Mouse (Mus musculus) T-helper 2 cell (primary cell): ENCODE measurements around the gene Nipa1.

ENCODE experiments used
- in situ Hi-C: fragments of 300-600 bp; cut with MboI, MseI; formaldehyde crosslinking; loops from one replicate; pipeline ENCODE4 v1.15.1; 2025; ENCODE audit warnings: high pct_unique_total_duplicates

The Nipa1 gene

DNA sequence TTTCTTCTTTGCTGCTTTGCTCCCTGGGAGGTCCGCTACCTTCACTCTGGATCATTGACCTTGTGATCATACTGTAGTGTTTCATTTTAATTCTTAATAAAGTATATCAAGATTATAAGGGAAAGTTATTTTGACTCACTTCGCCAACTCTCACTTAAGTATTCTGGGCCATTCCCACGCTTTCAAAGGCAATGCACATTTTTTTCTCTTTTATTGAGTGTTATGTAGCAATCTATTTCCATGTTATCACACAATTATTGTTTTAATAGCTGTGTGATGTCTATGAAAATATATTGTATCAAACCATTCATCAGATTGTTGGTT lies at the start of gene Nipa1:
TSS of gene Nipa1 (minus strand) at position 25 of the 324 bp plus-strand sequence.
- in situ Hi-C loops, result loop anchor here (25.0 kb wide), 1 partner anchor 758 kb away; no protein-coding TSS in a partner anchor

DNA sequence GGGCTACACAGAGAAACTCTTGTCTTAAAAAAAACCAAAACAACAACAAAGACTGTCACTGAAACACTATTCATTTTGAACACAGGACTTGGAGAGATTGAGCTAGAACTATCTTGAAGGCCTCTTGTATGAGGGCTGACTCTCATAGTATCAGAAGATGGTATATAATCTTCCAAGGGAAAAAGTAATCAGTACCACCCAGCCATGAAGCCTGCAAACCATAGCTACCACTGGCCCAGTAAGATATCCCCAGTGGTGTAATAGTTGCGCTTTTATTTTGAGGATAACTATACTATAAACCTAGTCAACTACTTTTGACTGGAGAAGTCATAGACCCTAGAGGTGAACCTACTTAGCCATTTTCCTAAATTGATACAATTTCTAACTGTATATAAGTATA lies 46.9 kb upstream of the Nipa1 start:
- in situ Hi-C loops, result no loop called here

DNA sequence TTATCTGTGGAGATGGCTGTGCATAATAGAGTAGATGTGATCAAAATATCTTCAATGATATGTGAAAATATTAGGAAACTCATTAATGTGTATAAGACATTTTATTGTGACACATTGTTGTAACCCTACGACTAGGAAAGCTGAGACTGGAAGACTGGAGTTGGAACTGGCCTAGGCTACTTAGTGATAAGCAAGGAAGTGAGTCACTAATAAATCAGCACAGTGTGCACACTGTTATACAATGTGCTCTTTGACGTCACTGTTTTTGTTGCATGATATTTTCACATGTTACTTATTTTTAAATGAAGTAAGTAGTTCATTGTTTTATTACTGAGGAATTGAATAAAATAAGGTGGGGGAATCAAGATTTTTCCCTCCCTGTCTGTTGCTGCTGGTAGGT lies 46.4 kb upstream of the Nipa1 start:
- in situ Hi-C loops, result no loop called here

DNA sequence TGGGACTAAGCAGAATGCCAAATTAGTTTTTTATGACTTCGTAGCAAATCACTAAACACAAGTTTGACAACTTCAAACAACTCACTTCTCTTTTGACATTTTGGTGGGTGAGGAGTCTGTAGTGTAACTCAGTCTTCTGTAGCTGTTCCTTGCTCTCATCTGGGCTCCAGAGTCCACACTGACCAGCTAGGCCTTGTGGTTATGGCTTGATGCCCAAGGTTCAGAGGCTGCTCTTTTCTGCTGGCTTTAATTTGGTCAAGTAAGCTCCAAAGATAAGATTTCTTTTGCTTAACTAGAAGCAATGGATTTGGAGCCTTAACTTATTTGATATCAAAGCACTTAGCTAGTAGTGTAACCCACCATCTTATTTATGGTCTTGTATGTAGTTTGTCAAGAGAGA lies 45.1 kb upstream of the Nipa1 start:
- in situ Hi-C loops, result no loop called here

DNA sequence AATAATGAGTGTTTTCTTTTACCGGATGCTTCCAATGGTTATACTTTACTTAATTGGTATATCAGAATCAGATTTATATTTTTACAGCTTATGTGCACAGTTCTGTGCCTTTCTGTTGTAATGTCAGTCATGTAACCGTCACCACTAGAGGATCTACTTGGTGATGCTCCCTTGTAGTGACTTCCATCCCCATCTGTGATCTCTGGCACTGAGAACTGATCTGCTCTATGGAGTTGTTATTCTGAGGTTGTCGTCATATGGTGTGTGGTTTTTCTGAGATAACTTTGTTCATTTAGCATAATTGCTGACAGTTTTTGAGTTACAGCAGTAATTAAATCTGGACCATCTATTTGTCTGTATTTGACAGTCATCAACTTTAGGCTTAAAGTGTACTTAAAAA lies 35.6 kb upstream of the Nipa1 start:
- in situ Hi-C loops, result no loop called here

DNA sequence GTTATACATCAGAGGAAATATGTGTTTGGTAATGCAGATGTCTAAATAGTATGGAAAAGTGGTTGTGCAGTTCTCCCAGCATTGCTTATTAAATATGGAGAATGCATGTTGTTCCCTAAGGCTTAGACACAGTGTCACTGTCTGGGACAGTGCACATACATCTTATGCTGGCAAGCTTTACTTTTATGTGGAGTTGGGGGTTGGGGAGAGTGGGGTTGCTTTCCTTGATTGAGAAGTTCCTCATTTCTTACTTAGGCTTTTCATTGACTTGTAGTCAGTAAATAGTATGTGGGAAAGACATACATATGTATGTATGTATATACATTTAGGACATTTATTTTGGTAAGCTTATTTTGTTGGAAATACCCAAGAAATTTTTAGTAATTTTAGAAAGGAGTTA lies 33.2 kb upstream of the Nipa1 start:
- in situ Hi-C loops, result no loop called here

DNA sequence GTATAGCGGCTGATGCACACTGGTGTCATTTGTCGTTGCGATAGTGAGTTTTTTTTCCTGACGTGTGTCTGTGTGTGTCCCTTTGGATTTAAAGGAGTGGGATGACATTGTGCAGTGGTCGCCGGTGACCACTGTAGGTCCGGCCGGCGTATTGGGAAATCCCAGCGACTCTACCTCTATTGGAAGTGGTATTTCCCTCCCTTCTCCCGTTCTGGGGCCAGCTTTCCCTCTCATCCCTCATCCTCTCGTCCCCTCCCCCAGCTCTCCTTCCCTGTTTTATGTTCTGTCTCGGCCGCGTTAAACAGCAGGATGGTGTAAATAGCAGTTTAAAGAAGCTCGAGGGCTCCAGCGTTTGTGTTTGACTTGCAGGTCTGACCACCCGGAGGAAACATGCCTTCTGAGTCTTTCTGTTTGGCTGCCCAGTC lies 30.7 kb upstream of the Nipa1 start:
- in situ Hi-C loops, result no loop called here

DNA sequence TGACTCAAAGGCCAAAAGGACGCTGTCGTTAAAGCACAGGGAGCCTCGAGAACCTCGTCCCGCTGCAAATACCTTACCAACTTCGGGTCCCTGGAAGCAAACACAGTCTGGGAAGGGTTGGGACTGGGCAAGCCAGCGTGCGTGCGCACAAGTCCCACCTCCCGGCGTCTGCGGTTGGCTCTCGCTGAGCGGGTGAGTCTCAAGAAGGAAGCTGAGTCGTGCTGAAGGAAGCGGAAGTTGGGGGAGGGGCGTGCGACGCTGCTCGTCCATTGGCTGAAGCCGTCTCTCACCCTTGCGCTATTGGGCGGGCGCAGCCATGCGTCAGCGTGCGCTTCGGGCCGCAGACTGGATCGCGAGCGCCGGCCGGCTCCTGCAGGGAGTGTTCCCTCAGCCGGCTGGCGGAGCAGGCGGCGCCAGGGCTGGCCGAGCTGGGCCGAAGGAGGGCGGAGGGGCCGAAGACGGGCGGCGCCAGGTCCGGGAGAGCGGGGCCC lies 30.1 kb upstream of the Nipa1 start, which contains the start of gene Herc2:
TSS of gene Herc2 (plus strand) at position 366 of the 491 bp plus-strand sequence.
- in situ Hi-C loops, result no loop called here

DNA sequence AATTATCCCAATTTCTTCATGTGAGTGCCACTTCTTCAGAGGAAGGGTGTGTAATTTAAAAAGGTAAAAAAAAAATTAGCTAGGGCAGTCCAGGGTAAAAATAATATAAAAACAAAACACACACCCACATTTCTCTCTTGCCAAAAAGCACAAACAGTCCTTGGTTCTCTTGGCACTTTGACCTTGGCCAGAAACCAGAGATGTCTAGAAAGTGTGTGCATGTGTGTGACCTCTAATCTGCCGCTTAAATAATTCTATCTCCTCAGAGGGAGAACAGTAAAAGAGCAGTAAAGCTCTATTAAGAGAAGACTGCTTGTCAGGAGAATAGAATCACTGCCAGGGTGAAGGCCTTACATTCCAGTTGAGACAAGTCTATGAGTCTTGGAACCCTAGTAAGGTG lies 27.4 kb upstream of the Nipa1 start:
- in situ Hi-C loops, result no loop called here

DNA sequence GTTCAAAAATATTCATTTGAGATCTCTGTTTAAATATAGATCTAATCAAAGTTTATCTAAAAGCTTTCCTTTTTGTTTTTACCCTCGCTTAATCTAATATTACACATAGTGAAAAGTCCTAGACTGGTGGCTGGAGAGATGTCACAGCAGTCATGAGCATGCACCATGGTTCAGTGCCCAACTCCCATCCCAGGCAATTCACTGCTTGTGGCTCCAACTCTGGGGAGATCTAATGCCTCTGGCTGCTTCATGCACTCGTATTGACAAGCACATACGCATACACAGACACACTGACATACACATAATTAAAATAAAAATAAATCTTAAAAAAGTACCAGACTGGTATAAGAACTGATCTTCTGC lies 24.5 kb upstream of the Nipa1 start:
- in situ Hi-C loops, result loop anchor here (5.0 kb wide), 1 partner anchor 57 kb away; no protein-coding TSS in a partner anchor

DNA sequence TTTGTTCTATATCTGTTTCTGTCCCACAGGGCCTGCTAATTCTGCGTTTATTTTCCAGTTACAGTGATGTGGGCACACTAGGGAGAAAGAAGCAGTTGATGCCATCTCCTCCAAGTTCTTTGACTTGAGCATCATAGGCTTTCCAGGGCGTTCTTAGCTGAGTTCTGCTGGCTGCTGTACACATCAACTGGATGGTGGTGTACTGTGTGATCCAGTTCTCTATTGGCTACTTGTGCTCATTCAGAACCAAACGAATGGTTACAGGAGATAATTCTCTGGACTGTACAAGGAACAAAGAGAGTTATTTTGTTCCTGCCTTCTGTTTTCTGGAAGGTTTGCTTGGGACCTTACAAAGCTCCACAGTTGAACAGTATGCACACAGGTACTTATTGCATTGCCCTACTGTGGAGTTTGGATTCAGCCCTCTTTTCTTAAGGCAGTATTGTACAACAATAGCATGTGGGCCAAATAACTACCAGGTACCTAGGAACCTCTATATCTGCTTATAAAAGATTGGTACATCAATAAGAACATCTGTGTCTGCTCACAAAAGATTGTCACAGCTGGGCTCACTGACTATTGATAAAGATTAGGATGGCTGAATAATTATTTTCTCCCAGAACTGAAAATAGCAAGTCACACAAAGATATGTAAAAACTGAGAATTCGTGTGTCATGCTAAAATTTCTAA lies 24.0 kb upstream of the Nipa1 start:
- in situ Hi-C loops, result loop anchor here (5.0 kb wide), 1 partner anchor 56 kb away; no protein-coding TSS in a partner anchor

DNA sequence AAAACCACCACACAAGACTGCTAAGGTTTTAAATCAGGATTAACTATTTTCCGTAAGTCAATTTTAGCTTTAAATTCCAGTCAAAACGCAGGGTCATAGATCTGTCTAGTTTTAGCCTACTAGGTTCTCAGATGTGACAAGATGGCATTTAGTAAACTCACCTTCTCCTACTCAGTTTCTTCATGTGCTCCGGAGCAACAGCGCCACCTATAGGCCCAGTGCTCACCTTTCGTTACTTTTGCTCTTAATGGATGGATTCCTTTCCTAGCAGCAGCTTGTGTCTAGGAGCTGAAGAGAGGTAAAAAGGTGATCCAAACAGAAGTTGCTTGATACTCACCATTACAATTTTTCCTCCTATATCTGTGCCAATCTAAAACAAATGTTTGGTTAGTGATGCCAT lies 22.6 kb upstream of the Nipa1 start:
- in situ Hi-C loops, result loop anchor here (5.0 kb wide), 1 partner anchor 55 kb away; no protein-coding TSS in a partner anchor

DNA sequence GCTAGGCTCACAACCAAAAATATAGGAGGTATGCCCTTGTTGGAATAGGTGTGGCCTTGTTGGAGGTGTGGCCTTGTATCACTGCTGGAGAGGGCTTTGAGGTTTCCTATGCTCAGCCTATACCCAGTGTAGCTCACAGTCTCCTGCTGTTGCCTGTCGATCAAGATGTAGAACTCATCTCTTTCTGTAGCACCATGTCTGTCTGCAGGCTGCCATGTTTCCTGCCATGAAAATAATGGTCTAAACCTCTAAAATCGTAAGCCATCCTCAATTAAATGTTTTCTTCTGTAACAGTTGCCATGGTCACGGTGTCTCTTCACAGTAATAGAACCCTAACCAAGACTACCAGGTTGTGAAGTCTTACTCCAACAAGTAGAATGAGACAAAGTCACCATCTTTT lies 3.8 kb upstream of the Nipa1 start:
- in situ Hi-C loops, result loop anchor here (25.0 kb wide), 1 partner anchor 761 kb away; no protein-coding TSS in a partner anchor

DNA sequence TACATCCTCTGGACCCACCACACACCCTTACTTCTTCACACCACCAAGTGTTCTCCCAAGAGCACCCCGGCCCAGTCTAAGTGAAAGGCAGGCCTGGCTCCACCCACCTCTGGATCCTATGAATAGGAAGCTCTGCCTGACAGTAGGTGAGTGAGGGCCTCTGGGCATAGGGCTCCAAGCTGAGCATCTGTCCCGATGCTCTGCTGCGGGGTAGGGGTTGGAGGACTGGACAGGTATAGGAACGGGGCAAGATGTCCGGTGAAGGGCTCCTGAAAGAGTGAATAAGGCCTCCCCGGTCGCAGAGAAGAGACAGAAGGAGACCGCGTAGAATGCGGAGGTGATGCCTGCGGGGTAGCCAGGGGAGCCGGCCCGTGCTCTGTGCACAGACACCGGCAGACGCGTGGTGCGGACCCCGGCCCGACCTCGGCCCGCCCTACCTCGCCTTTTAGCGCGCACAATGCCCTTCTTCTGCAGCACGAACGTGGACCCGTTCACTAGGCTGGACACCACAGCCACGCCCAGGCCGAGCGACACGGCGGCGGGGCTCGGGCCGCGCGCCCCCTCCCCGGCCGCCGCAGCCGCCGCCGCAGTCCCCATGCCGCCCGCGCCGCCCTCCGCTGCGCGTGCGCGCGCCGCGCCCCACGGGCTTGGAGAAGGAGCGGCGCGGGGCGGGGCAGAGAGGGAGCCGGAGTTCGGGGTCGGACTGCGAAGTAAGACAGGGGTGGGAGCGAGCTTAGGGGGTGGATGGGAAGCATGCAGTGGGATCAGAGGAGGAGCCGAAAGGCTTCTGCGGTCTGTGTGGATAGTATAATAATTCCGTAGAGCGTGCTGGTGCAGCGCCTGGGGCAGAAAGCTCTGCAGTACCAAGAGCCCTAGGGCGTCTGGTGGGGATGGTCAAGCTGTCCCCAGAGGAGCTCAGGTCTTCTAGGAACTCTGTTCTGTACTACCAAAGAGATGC lies 503 bp downstream of the Nipa1 start:
- in situ Hi-C loops, result loop anchor here (25.0 kb wide), 1 partner anchor 757 kb away; no protein-coding TSS in a partner anchor

DNA sequence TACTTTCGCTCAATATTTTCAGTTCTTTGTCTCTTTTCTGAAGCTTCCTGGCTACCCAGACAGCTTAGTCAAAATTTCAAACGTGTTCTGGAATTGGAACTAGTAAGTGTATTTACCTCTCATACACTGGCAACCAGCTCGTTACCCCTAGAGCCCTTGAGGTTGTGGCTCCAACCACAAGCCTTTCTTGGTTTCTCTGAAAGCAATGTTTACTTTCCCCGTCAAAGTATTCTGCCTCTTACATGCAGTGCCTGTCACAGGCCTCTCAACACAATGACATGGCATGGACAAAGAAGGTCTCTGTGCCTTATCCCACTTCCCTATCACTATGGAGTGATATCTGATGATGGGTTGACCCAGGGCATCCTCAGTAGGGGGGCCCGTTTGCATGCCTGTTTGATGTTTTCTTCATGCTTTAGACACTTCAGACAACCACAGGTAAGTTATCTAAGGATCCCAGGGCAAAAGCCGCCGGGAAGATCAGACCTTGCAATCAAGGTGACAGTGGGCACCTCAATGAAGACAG lies 1.2 kb downstream of the Nipa1 start:
- in situ Hi-C loops, result loop anchor here (25.0 kb wide), 1 partner anchor 756 kb away; no protein-coding TSS in a partner anchor

DNA sequence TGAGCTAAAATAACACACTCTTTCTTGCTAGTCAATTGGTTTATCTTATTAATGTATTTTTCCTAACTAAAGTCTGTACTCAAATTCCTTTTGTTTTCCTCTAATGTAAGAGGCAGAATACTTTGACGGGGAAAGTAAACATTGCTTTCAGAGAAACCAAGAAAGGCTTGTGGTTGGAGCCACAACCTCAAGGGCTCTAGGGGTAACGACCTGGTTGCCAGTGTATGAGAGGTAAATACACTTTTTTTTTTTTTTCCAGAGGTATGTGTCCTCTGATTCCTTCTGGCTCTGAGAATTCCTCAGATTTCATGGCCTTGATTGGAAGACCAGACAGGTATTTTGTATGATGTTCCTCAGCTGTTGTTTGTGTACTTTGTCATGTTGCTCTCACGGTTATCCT lies 2.0 kb downstream of the Nipa1 start:
- in situ Hi-C loops, result loop anchor here (25.0 kb wide), 1 partner anchor 755 kb away; no protein-coding TSS in a partner anchor

DNA sequence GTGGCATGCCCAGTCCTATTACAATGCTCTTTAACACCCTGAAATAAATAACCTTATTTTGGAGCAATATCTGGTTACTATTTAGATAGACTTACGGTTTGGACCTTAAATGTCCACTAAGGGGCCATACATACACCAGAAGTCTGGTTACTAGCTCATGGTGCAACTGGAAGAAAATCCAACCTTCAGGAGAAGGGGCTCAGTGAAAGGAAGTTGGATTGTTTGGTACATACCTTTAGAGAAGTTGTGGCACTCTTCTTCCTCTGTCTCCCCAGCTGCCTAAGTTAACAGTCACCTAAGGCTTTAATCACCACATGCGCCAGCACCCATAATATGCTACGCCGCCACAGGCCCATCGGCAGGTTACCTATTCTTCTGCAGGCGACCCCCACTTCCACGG lies 3.9 kb downstream of the Nipa1 start:
- in situ Hi-C loops, result loop anchor here (25.0 kb wide), 1 partner anchor 754 kb away; no protein-coding TSS in a partner anchor

DNA sequence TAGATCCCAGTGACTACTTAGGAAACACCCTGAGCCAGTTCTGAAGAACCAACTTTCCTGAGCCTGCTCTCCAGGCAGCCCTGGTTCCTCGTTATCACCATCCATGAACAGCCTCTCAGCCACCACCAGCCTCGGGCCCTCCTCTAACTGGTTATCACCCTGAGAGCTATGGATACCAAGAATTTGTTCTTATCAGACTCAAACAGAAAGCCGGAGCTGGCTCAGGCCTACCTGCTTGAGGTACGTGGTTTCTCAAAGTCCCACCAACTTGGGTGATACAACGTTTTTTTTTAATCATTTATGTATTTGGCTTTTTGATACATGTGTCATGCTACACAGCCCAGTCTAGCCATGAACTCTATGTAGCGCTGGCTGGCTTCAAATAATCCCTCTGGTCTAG lies 4.6 kb downstream of the Nipa1 start:
- in situ Hi-C loops, result loop anchor here (25.0 kb wide), 1 partner anchor 753 kb away; no protein-coding TSS in a partner anchor

DNA sequence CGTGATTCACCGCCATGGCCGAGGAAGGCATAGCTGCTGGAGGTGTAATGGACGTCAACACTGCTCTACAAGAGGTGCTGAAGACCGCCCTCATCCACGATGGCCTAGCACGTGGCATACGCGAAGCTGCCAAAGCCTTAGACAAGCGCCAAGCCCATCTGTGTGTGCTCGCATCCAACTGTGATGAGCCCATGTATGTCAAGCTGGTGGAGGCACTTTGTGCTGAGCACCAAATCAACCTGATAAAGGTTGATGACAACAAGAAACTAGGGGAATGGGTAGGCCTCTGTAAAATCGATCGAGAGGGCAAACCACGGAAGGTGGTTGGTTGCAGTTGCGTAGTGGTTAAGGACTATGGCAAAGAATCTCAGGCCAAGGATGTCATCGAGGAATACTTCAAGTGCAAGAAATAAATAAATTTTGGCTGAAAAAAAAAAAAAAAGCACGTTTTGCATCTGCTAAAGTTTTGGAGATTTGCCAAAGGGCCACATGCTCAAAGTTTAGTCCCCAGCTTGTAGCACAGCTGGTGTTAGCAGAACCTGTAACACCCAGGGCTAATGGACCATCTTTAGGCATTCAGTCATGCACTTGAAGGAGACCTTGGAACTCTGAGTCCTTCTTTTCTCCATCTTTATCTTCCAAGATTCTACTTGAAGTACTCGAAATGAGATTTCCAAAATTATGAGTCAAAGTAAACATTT lies 5.6 kb downstream of the Nipa1 start:
- in situ Hi-C loops, result loop anchor here (25.0 kb wide), 1 partner anchor 752 kb away; no protein-coding TSS in a partner anchor

DNA sequence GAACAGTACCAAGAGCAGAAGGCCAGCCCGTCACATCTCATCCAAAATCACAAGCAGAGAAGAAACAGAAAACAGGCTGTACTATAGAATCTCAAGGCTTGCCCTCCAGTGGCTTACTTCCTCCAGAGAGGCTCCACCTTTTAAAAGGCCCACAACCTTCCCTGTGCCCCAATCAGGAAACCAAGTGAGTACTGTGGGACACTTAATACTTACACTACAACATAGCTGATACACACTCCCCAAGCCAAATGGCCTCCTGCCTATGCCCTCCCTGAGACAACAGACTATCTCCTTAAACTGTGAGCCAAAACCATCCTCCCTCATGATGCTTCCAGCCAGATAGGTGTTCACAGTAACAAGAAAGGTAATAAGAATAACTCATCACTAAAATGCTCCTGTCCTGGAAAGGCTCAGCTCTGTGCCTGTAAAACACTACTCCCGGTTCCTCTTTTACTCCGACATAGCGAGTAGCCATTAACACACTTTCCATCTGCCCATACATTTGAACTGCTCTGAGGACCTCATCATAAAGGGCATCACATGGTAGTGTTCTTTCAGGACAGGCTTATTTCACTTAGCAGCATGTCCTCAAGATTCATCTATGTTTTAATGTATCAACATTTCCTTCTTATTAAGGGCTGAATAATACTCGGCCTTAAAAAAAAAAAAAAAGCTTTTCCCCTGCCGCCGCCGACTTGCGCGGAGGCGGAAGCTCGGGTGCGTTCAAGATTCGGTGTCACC lies 6.3 kb downstream of the Nipa1 start:
- in situ Hi-C loops, result loop anchor here (25.0 kb wide), 1 partner anchor 751 kb away; no protein-coding TSS in a partner anchor
